Mouse (Mus musculus) adrenal gland, adult 8-10 months (tissue): ENCODE measurements around the gene Soga1. TPM values are rescaled to one million over a fixed set of nuclear protein-coding genes. Genes with fewer than 3 reads are reported as not detected.

ENCODE experiments used
- DNase-seq: peaks from one replicate; pipeline ENCODE4 v3.0.0; 2022
- total RNA-seq, 4 experiments: library from RNA; stranded (reverse); gene quantifications; 2 replicates each; pipeline ENCODE4 v1.2.4; 2022

Gene Soga1
- total RNA-seq, 4 experiments from 2014 or later = 38.6 to 50.0 (median 46.5) TPM

DNA sequence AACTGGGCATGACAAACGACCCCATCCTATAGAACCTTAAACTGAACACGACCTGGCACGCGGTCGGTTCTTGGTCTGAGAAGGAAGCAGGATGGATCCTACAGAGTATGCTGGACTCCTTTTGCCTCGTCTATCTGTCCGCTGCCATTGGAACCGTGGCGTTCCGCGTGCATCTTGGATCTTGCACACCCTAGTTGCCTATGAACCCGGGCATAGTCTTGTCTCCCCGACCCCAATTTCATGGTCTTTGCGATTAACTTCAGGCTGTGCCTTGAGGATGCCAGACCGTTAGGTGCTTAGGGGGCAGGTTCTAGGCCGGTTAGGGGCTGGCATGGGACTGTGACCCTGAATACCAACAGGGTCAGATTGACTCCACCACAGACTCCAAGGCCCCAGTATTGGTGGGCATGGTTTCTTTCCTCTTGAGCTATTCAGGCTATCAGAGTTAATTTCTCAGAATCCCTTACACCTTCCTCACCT lies 687 bp upstream of the Soga1 start:
- no peak for DNase-seq

- DNase-seq = no peak
Observed at GRCm38 (mm10) chr2:157078059-157078792, 828 bp downstream of the Soga1 start.

DNA sequence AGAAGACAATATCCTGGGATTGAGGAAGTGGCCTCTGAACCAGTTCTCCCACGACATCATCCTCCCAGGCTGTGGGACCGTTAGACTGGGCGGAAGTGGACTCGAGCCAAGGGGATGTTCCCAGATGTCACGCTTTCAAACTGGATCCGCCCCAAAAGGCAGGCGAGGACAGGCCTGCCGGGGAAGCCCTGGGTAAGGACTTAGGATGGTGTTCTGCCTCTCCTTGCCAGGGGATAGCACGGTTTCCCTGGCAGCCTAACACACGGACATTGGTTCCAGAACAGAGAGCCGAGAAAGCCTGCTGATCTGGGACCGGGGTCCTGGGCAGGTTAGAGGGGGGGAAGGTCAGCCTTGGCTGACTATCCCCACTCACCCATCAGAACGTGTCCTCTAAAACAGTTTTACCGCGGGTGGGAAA lies 1.4 kb downstream of the Soga1 start:
- peak; percentile 89 for DNase-seq

- no peak for DNase-seq
Observed at GRCm38 (mm10) chr2:157077160-157077559, 1.9 kb downstream of the Soga1 start.

- no peak for DNase-seq
Observed at GRCm38 (mm10) chr2:157076585-157076984, 2.5 kb downstream of the Soga1 start.

- DNase-seq = no peak
Observed at GRCm38 (mm10) chr2:157075685-157076084, 3.4 kb downstream of the Soga1 start.

GRCm38 (mm10) chr2:157075226-157075625 lies 3.8 kb downstream of the Soga1 start:
- DNase-seq = no peak

DNA sequence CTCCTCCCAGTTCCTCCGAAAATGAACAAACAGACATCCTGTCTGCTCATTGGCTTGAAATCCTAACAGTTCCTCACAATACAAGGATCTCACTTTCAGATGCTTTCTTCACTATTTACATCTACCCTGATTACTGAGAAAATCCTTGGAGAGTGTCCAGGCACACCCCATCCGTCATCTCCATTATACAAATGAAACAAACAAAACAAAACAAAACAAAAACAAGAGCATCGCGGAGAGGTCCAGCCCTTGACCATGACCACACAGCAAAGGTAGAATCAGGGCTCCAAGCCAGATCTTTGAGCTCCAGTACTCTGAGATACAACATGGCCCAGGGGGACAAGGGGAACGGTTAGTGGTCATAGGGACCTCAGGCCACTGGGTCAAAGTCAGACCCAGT lies 4.3 kb downstream of the Soga1 start:
- no peak for DNase-seq

GRCm38 (mm10) chr2:157074186-157074724 lies 4.8 kb downstream of the Soga1 start:
- no peak for DNase-seq

DNA sequence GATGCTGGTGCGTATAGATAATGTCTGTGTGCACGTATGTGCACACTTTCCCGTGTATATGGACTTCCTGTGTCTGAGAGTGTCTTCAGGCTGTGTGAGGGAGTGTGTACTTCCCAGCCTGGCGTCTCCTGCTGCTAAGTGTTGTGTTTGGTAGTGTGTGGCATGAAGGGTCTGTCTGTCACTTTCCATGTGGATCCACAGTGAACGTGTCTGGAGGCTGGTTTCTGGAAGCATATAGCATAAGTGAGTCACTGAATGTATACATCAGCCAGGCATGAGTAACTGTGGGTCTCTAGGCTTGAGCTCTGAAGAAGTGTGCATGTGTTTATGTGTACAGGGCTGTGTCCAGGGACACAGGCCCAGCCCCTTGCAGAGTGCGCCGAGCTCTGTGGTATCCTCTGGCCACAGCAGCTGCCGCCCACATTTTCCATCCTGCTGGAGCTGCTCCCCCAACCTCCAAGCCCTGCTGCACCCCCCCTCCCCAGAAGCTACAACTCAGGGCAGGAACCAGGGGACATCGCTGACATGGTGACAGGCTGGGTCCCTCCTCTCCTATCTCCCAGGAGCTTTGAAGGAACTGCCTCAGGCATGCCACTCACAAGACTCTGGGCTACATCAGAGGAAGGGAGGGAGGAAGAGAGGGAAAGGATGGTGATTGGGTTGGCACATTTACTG lies 5.5 kb downstream of the Soga1 start:
- DNase-seq = no peak

- no peak for DNase-seq
Observed at GRCm38 (mm10) chr2:157072316-157072990, 6.6 kb downstream of the Soga1 start.

DNA sequence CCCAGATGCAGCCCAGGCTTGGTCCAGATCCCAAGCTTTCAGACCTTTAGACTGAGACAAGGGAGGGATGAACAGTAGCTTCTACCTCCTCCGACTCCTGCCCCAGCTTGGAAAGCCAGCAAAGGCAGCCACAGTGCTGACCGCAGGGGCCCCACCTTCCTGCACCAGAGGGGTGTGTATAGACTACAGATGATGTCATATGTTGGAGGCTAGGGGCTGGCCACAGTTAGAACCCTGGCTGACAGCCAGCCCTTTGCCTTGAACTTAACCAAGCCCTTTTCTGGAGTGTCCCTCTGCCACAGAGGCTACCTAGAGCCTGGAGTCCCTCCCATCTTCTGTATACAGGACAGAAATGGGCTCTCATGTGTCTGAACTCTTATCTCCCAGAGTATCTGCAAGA lies 7.5 kb downstream of the Soga1 start:
- DNase-seq = peak; percentile 87

DNA sequence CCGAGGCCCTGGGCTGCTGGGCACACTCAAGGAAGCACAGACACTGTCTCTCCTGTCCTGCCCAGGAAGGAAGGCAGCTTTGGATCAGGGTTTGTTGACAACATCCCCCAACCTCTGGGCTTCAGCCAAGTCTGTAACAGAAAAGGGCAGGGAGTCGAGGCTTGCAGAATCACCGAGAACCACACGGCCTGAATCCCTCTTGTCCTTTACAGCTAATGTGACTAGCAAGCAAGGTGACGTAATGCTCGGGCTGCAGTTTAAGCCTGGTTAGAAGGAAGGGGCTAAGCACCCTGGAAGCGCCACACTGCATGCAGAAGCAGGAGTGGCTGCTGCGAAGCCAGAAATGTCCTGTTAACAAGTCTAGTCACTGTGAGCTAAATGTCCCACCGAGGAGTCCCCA lies 8.7 kb downstream of the Soga1 start:
- DNase-seq = peak; percentile 78

DNA sequence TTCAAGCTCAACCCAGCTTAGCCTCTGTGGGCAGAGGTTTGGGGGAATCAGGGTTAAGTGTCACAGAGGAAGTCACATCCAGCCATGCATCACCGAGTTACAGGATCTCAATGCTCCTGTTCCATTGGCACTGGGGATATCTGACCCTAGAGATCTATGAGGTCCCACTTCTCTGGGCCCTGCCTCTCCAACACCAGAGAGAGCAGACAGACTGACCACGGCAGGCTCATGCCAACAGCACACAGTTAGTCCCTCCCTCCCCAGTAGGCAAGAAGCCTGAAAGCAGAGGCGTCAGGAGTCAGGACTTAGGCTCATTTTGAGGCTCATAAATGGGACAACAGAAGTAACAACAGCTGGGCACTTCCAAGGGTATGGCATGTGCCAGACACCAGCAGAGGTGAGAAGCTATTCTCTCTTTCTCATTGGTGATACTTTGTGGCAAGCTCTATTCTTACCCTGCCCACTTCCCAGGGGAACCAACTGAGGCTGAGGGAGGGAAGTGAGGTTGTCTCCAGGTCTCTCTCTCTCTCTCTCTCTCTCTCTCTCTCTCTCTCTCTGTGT lies 9.2 kb downstream of the Soga1 start:
- DNase-seq = no peak

DNA sequence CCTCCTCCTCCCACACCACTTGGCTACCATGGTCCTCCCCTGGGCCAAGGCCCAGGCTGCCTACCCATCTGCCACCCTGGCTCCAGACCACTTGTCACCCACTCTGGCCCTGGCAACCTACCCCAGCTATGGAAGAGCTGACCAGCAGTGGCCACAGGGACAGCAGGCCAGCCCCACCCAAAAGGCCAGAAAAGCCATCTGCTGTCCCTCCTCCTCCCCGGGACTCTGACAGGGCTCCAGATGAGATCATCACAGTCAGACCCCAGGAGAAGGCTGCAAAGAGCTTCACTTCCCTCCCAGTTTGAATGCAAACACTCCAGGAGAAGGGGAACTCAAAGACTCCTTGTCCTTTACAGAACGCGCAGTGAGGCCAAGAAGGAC lies 9.7 kb downstream of the Soga1 start:
- no peak for DNase-seq

- DNase-seq = no peak
Observed at GRCm38 (mm10) chr2:157068701-157069354, 10.2 kb downstream of the Soga1 start.

GRCm38 (mm10) chr2:157066731-157067430 lies 12.2 kb downstream of the Soga1 start:
- no peak for DNase-seq

- DNase-seq = no peak
Observed at GRCm38 (mm10) chr2:157065879-157066226, 13.2 kb downstream of the Soga1 start.

- DNase-seq = no peak
Observed at GRCm38 (mm10) chr2:157064978-157065878, 13.8 kb downstream of the Soga1 start.

DNA sequence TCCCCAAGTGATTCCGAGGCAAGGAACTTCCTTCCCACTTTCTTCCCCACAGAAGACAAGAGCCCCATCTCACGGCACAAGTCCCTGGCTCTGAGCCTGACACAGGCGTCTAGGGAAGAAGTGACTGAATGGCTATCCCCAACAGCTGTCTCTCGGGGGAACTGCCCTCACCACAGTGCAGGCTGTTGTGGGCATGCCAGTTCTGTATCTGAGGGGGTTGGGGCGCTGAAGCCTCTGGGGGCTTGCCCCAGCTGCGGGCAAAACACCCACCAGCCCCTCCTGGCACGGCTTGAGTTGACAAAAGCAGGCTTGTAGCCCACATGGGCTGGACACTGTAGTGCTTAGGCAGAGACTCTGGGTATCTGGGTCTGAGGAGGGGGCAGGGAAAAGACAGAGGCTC lies 14.9 kb downstream of the Soga1 start:
- no peak for DNase-seq

DNA sequence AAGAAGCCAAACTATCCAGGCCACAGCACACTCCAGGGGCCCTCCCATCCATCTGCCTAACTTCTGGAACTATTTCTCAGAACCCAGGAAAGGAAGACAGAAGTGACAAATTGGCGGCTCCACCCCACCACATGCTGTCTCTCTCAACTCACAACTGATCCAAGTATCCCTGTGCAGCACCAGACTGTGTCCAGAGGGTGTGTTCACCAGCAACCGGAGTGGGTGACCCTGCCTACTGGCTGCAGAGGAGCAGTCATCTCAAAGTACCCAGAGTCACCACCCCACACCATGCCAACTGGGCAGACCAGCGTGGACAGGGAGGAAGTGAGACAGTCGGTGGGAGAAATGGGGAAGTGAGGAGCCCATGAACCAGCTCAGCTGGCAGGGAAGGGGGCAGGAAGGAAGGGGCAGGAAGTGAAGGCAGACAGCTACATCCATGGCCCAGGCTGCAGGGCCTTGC lies 15.8 kb downstream of the Soga1 start:
- DNase-seq = no peak
